Mouse (Mus musculus) bone marrow, adult 2 months (tissue): ENCODE measurements around the gene Nav3.

Source experiments
- CTCF ChIP-seq: fragments of 200-500 bp; IDR thresholded peaks from 2 replicates; pipeline ENCODE4 v1.5.1; 2011; ENCODE audit warnings: low read length, control low read depth; ENCODE audit not compliant: control insufficient read depth, insufficient read depth
- POLR2A ChIP-seq: fragments of 200-500 bp; IDR thresholded peaks from 2 replicates; pipeline ENCODE4 v1.6.1; 2011; ENCODE audit warnings: low read depth, mild to moderate bottlenecking, control low read depth, low read length, borderline replicate concordance; ENCODE audit not compliant: control insufficient read depth

- TF ChIP-seq POLR2A (no peak), CTCF (no peak)
Measured at GRCm38 (mm10) chr10:110000755-110001247, 455.2 kb downstream of the Nav3 start.
